Mouse (Mus musculus): ENCODE results near the gene Nyap1.

The Nyap1 gene

DNA sequence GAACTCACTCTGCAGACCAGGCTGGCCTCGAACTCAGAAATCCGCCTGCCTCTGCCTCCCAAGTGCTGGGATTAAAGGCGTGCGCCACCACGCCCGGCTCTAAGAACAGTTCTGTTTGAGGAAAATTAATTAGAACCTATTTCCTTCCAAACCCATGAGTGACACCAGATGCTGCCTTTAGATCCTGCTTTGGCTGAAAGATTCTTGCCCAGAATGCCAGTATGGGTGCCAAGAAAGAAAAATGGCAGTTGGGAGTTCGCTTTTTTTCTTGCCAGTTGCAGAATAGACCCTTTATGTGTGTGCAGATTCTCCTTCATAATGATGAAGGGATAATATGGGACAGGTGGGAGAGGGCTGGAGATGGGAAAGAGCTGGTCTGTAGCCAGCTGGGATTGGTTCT, 2.8 kb upstream of the Nyap1 start:
- DNase-seq (ENCODE audit: low read depth) = no peak

GRCm38 (mm10) chr5:137742836-137743235, 1.4 kb upstream of the Nyap1 start:
- no peak for DNase-seq (ENCODE audit: low read depth)

GRCm38 (mm10) chr5:137742048-137742447, 641 bp upstream of the Nyap1 start:
- no peak for DNase-seq (ENCODE audit: low read depth)

DNA sequence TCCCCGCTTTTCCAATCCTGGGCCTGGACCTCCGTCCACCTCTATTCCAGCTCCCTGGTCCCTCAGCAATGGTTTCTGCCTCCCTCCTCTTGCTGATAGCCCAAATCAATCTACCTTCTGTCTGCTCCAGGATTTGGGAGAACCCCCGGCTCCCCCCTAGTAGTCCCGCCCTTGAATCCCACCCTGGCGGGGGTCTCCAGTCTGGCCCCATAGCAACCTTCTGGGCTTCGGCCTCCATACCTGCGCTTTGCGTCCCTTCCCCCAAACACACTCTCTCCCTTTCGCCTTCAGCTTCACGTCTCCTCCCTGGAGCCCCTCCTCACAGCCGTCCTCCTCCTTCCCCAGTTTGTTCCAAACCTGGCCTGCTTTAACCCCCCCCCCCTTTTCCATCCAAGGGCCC, 901 bp downstream of the Nyap1 start:
- DNase-seq (ENCODE audit: low read depth) = no peak

- no peak for DNase-seq (ENCODE audit: low read depth)
These were observed 1.9 kb downstream of the Nyap1 start for GRCm38 (mm10) chr5:137739471-137739870.

DNA sequence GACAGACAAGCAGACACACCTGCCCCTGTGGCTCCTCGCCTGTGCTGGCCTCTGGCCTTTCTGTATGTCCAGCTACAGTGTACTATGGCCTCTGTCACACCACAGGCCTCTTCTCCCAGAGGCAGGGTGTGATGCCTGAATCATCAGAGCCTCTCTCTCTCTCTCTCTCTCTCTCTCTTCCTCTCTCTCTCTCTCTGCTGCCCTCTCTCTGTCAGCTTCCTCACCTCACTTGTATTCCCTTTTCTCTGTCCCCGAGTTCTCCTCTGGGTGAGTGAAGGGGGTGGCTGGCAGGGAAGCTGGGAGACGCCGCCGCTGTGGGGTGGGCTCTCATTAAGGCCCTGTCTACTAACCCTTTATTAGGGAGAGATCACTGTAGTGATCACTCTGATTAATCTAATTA, 2.9 kb downstream of the Nyap1 start:
- DNase-seq (ENCODE audit: low read depth) = no peak

DNA sequence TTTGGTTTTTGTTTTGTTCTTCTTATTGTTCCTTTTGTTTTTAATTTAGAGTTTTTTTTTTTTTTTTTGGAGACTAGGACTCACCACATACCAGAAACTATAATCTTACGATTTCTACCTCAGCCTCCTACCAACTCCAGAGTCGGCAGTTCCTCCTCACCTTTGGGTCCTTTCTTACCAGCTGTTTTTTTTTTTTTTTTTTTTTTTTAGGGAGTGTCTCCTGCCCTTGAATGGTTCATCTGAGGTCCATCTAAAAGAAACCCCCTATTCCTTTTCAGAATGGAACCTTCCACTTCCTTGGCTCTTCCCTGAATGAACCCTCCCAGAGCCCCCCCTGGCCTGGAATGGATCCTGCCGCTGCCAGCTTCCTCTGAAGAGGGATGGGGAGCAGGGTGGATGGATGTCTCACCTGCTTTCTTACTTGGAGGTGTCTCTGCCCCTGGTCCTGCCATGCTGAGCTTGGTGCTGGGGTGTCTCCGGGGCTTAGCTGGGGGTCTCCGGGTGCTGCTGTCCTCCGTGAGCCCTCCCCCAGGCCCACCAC, 3.9 kb downstream of the Nyap1 start:
- DNase-seq (ENCODE audit: low read depth) = no peak

DNA sequence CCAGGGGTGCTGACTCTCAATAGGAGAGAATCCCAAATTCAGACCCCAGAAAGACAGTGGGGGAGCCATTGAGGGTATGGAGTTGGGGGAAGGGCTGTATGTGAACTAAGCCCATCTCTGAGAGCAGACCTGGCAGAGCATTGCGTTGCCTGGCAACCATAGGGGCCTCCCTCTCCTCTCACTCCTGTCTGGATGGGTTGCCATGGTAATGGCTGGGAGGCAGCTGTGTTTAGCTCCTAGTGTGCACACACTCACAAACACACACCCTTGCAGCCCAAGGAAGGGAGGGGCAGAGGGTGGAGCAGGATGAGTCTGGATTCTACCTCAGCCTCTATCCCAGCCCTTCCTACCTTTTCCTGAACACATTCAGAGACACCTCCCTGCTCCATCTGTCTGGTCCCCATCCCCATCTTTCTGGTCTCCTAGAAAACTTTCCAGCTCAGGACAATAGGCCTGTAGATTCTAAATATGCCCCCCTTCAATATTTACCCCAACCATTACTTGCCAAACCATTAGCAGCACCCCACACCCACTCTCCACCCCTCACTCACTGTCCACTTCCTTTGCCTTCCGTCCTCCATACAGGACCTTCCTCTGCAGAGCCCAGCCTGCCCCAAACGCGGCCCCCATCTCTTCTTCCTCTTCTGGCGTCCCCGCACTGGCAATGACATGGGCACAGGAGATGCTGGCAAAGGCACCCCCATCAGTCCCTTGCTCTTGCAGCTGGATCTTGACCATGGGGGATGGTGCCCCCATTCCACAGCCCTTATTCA, 6.9 kb downstream of the Nyap1 start:
- no peak for DNase-seq (ENCODE audit: low read depth)

DNA sequence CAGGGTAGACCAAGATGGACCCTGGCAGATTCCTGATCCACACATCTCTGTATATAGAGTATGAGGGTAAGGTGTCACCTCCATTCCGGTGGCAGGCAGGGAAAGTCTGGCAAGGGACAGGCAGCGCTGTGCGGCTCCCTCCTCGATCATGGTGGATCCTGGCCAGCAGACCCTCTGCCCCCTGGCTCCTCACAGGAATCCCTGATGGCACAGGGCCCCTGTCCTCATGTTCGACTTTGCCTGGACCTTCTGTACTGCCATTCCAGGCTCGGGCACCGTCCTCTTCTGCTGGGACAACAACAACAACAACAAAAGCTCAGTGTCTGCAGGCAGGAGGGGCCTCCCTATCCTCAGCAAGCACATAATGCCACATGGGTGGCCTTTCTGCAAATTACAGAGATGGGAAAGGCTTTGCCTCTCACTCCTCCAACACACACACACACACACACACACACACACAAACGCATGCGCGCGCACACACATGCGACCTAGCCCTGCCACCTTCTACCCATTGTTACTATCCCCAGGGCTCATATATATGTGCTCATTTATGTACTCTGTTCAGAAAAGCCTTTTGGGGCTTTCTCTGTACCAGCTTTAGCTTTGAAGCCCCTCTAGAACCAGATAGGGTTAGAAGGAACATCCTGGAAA, 7.6 kb downstream of the Nyap1 start:
- no peak for DNase-seq (ENCODE audit: low read depth)

GRCm38 (mm10) chr5:137726767-137727166, 14.6 kb downstream of the Nyap1 start:
- no peak for DNase-seq (ENCODE audit: low read depth)

DNA sequence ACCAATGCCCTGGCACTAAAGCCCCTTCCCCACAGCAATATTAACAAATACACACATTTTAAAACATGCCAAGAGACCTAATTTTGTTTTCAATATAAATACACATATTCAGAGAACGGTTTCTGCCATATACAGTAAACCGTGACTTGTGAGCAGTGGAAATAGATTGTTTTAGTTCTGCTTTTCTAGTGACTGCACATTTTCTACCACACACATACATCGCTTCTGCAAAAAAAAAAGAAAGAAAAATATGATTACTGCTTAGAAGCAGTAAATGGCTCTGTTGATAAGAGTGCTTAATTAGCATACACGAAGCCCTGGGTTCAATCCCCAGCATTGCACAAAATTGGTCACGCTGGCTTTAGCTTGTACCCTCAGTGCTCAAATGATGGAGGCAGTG, 17.6 kb downstream of the Nyap1 start:
- no peak for DNase-seq (ENCODE audit: low read depth)

DNA sequence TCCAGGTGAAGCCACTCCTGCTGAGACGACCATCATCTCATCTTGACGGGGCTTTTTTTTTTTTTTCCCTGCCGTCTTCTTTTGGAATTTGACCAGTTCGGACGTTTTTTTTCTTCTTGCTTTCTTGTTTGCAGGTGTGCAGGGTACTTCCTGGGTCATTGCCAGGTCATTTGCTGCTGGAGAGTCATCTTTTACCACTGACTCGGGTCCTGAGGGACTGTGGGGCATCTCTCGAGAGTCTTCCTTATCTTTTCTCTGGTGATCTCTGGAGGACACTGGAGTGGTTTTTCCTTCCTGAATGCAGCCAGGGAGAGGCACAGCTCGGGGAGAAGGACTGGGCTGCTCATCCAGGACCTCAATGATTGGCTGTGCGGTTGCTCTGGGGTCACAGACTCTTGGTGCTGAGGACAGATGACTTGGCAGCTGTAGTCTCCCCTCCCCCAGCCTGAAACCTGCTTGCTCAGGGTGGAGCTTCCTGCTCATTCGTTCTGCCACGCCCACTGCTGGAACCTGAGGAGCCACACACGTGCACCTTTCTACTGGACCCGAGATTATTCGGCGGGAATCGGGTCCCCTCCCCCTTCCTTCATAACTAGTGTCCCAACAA, 20.7 kb downstream of the Nyap1 start:
- peak; percentile 79 for DNase-seq (ENCODE audit: low read depth)

DNA sequence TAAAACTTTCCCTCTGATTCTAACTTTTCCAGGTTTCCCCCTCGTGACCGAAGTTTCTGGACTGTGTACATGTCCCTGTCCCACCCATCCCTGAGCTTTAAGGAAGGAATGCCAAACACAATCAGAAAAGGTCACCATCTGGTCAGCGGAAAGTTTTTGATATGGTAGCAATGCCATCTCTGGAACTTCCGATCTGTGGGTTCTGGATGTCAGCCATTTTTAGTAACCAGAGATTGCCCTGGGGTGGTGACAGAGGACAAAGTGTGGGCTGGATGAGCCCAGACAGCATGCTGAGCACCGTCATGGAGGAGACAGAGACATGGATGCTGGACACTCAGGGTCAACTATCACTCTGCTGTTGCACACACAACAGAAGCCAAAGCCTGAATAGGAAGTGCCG, 22.3 kb downstream of the Nyap1 start:
- DNase-seq (ENCODE audit: low read depth) = no peak

DNA sequence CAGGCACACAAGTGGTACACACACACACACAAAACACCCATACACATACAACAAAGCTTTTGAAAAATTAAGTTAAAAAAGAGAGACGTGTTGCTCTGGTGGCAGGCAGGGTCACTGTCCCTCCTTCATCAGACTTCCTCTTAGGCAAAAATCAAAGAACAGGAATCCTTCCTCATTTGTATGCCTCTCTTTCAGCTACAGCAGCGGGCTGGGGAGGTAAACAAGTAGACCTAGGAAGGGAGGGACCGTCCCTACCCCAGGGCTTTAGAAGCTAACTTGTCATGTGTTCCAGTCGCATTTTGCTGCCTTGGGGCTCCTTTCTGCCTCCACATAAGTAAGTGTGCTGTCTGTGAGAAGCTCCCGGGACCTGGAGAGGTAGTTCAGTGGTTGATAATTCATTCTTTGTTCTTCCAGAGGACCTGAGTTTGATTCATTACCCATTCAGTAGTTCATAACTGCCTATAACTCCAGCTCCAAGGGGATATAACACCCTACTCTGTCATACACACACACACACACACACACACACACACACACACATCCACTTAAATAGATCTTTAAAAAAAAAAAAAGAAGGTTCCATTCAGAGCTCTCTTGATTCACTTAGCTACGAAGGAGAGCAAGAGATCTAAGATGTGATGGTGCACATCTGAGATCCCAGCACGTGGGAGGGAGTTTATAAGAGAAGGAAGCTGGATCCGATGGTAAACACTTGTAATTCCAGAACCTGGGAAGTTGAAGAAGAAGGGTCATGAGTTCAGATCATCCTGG, 23.2 kb downstream of the Nyap1 start:
- DNase-seq (ENCODE audit: low read depth) = peak; percentile 78

- no peak for DNase-seq (ENCODE audit: low read depth)
These were observed 25.7 kb downstream of the Nyap1 start for GRCm38 (mm10) chr5:137715685-137716084.

GRCm38 (mm10) chr5:137713454-137713853, 28.0 kb downstream of the Nyap1 start:
- no peak for DNase-seq (ENCODE audit: low read depth)

DNA sequence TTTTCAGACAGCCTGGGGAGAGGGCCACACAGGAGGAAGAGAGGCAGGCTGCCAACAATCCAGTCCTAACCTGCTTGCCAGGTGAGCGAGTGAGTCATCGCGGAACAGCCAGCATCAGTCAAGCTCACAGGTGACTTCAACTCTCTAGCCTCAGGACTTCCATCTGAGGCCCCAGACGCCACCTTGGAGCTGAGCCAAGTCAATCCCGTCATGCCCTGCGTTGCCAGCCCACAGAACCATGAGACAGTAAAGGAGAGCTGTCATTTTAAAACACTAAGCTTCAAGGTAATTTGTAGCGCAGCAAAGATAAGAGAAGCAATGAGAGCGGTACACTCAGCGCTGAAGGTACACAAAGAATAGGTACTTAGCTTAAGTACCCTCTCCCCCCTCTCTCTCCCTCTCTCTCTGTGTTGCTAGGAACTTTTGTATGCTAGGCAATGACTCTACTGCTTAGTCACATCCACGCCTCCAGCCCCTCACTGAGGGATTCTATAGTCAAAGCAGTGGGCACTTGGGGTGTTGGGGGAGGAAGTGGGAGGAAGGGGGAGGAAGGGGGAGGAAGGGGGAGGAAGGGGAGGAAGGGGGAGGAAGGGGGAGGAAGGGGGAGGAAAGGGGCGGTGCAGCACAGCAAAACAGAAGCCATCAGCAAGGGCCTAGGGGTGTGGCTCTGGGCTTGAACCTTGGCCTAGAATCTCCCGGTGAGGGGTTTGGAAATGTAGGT, 34.3 kb downstream of the Nyap1 start:
- peak; percentile 92 for DNase-seq (ENCODE audit: low read depth)

GRCm38 (mm10) chr5:137705242-137705641, 36.2 kb downstream of the Nyap1 start:
- DNase-seq (ENCODE audit: low read depth) = peak; percentile 73

DNA sequence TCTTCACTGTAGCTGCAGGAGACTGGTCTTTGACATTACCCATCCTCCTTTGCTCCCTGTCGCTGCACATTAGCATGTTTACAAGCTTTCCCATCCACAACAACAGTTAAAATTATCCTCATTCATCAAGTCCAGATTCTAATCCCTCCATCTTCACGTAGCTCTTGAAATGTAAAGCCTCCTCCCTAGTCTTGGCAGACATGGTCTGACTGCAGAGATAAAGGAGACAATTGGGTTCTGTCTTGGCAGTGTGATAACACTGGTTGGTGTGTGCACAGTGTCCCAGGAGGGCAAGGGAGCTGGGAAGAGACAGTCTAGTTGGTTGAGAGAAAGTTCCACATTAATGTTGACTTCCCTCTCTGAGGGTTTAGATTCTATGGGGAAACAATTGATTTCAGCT, 41.6 kb downstream of the Nyap1 start:
- DNase-seq (ENCODE audit: low read depth) = no peak

GRCm38 (mm10) chr5:137699080-137699479, 42.3 kb downstream of the Nyap1 start:
- DNase-seq (ENCODE audit: low read depth) = no peak

DNA sequence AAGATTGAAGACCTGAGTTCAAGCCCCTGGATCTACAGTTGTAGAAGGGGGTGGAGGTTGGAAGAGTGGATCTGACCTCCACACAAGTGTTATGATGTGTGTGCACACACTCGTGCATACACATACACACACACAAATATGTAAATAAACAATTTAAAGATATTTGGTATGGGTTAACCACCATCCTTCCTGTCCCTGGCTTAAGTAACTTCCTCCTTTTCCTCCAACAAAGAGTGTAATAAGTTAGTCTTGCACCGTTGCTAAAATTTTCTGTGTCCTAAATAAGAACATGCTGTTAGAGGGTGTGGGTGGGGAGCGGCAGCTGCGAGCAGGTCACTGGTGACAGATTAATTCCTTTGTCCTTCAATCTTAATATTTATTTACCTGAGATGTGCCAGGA, 45.5 kb downstream of the Nyap1 start:
- no peak for DNase-seq (ENCODE audit: low read depth)

DNA sequence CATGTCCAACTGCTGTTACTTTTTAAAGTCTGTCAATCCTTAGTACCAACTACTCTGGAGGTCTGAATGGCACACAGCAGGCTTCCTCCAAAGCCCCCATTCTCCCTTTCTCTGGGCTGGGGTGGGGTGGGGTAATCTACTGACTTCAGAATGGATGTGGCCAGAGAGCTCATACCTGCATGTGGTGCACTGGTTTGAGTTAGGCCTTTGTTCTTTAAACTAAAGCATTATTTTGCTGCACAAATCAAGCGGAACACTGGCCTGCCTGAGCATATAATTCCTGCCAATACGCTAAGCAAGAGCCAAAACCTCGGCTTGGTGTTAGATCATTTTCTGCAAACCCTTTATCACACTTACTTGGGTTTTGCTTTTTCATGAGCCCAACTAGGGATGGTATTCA, 46.6 kb downstream of the Nyap1 start:
- no peak for DNase-seq (ENCODE audit: low read depth)
